Mouse (Mus musculus) MEL (cell line): ENCODE data around the gene Hpn. TPM values are rescaled to one million over a fixed set of nuclear protein-coding genes. Genes with fewer than 3 reads are reported as not detected.

Experiments
- DNase-seq: peaks from one replicate; pipeline ENCODE4 v3.0.0; 2011; ENCODE audit warnings: low read depth, low spot score
- H3K27ac ChIP-seq: 2 replicates; pipeline ENCODE4 v1.5.1; 2012; ENCODE audit warnings: low read depth, mild to moderate bottlenecking, control low read depth, low read length, moderate library complexity; ENCODE audit not compliant: control insufficient read depth
- H3K27me3 ChIP-seq, 2 experiments: fragments of 150-350 bp in 1 of 2; sonication (generic) in 1 of 2; 2 replicates each; pipeline ENCODE4 v1.6.1; 2012; ENCODE audit warnings: low read length in 2 of 2, mild to moderate bottlenecking in 2 of 2, improper control_type of control experiment in 1 of 2, moderate library complexity in 1 of 2; ENCODE audit not compliant: insufficient read depth in 2 of 2, control insufficient read depth in 1 of 2
- H3K36me3 ChIP-seq, 2 experiments: 2 replicates each; pipeline ENCODE4 v1.6.1; 2012 to 2014; ENCODE audit warnings: low read length in 2 of 2, improper control_type of control experiment in 1 of 2, inconsistent platforms in 1 of 2, mild to moderate bottlenecking in 1 of 2; ENCODE audit not compliant: insufficient read depth in 2 of 2, control insufficient read depth in 1 of 2
- H3K4me1 ChIP-seq, 2 experiments: fragments of 150-350 bp in 1 of 2; sonication (generic) in 1 of 2; 2 replicates each; pipeline ENCODE4 v1.6.1; 2012; ENCODE audit warnings: low read length in 2 of 2, improper control_type of control experiment in 1 of 2, mild to moderate bottlenecking in 1 of 2; ENCODE audit not compliant: insufficient read depth in 2 of 2, control insufficient read depth in 1 of 2
- H3K4me3 ChIP-seq, 2 experiments: fragments of 150-350 bp in 1 of 2; sonication (generic) in 1 of 2; 2 replicates each; pipeline ENCODE4 v1.5.1; 2012; ENCODE audit warnings: low read depth in 2 of 2, low read length in 2 of 2, mild to moderate bottlenecking in 2 of 2, moderate library complexity in 2 of 2, control low read depth in 1 of 2, improper control_type of control experiment in 1 of 2; ENCODE audit not compliant: control insufficient read depth in 1 of 2, insufficient read depth in 1 of 2
- H3K79me2 ChIP-seq: 2 replicates; pipeline ENCODE4 v1.6.1; 2012; ENCODE audit warnings: mild to moderate bottlenecking, low read length, moderate library complexity; ENCODE audit not compliant: control insufficient read depth, poor library complexity, insufficient read depth
- H3K9ac ChIP-seq: 2 replicates; pipeline ENCODE4 v1.6.1; 2012; ENCODE audit warnings: low read depth, mild to moderate bottlenecking, control low read depth, low read length, moderate library complexity; ENCODE audit not compliant: control insufficient read depth, poor library complexity, severe bottlenecking
- H3K9me3 ChIP-seq: fragments of 150-350 bp; sonication (generic); replicated peaks from 2 replicates; pipeline ENCODE4 v1.6.1; 2012; ENCODE audit warnings: mild to moderate bottlenecking, low read length, improper control_type of control experiment, moderate library complexity; ENCODE audit not compliant: insufficient read depth
- ELF1 ChIP-seq: IDR thresholded peaks from 2 replicates; pipeline ENCODE4 v1.6.1; 2014; ENCODE audit warnings: low read depth, mild to moderate bottlenecking, inconsistent platforms, low read length, improper control_type of control experiment, moderate library complexity
- EP300 ChIP-seq, 2 experiments: IDR thresholded peaks; 2 replicates each; pipeline ENCODE4 v1.6.1; 2011; ENCODE audit warnings: improper control_type of control experiment in 2 of 2, low read length in 2 of 2, low read depth in 1 of 2, mild to moderate bottlenecking in 1 of 2
- ETS1 ChIP-seq: IDR thresholded peaks from 2 replicates; pipeline ENCODE4 v1.6.1; 2012; ENCODE audit warnings: low read depth, mild to moderate bottlenecking, inconsistent platforms, low read length, improper control_type of control experiment, moderate library complexity
- GABPA ChIP-seq: IDR thresholded peaks from 2 replicates; pipeline ENCODE4 v1.6.1; 2012; ENCODE audit warnings: low read depth, mild to moderate bottlenecking, inconsistent platforms, low read length, improper control_type of control experiment, moderate library complexity
- JUND ChIP-seq: IDR thresholded peaks from 2 replicates; pipeline ENCODE4 v1.6.1; 2011; ENCODE audit warnings: low read depth, mild to moderate bottlenecking, improper control_type of control experiment, low read length
- KAT2A ChIP-seq: conservative IDR thresholded peaks from 2 replicates; pipeline ENCODE4 v1.6.1; 2012; ENCODE audit warnings: low read depth, low read length, improper control_type of control experiment, inconsistent platforms
- MAX ChIP-seq: IDR thresholded peaks from 2 replicates; pipeline ENCODE4 v1.6.1; 2011; ENCODE audit warnings: low read length, improper control_type of control experiment
- MAZ ChIP-seq: IDR thresholded peaks from 2 replicates; pipeline ENCODE4 v1.6.1; 2012; ENCODE audit warnings: low read depth, mild to moderate bottlenecking, inconsistent platforms, low read length, improper control_type of control experiment
- MEF2A ChIP-seq: IDR thresholded peaks from 2 replicates; pipeline ENCODE4 v1.6.1; 2014; ENCODE audit warnings: low read depth, mild to moderate bottlenecking, inconsistent platforms, low read length, improper control_type of control experiment; ENCODE audit not compliant: poor library complexity, insufficient replicate concordance, severe bottlenecking; ENCODE audit errors: extremely low read depth
- MXI1 ChIP-seq: IDR thresholded peaks from 2 replicates; pipeline ENCODE4 v1.6.1; 2011; ENCODE audit warnings: mild to moderate bottlenecking, low read depth, low read length, improper control_type of control experiment
- MYC ChIP-seq: IDR thresholded peaks from 2 replicates; pipeline ENCODE4 v1.6.1; 2011; ENCODE audit warnings: low read depth, mild to moderate bottlenecking, low read length, improper control_type of control experiment, moderate library complexity
- NELFE ChIP-seq: IDR thresholded peaks from 2 replicates; pipeline ENCODE4 v1.6.1; 2011; ENCODE audit warnings: low read depth, low read length, improper control_type of control experiment
- POLR2A ChIP-seq, 2 experiments: IDR thresholded peaks; 2 replicates each; pipeline ENCODE4 v1.6.1; 2011 to 2012; ENCODE audit warnings: low read length in 2 of 2, mild to moderate bottlenecking in 2 of 2, control low read depth in 1 of 2, improper control_type of control experiment in 1 of 2, low read depth in 1 of 2, moderate library complexity in 1 of 2; ENCODE audit not compliant: control insufficient read depth in 1 of 2, insufficient read depth in 1 of 2, poor library complexity in 1 of 2
- POLR2AphosphoS2 ChIP-seq: IDR thresholded peaks from 2 replicates; pipeline ENCODE4 v1.6.1; 2011; ENCODE audit warnings: low read length, improper control_type of control experiment
- RCOR1 ChIP-seq: IDR thresholded peaks from 2 replicates; pipeline ENCODE4 v1.6.1; 2012; ENCODE audit warnings: low read depth, mild to moderate bottlenecking, inconsistent platforms, low read length, improper control_type of control experiment
- SIN3A ChIP-seq: IDR thresholded peaks from 2 replicates; pipeline ENCODE4 v1.6.1; 2012; ENCODE audit warnings: low read length, improper control_type of control experiment, inconsistent platforms
- TAL1 ChIP-seq: IDR thresholded peaks from 2 replicates; pipeline ENCODE4 v1.6.1; 2012; ENCODE audit warnings: mild to moderate bottlenecking, inconsistent platforms, low read length, moderate library complexity, mixed read lengths
- TBP ChIP-seq: IDR thresholded peaks from 2 replicates; pipeline ENCODE4 v1.8.0; 2011; ENCODE audit warnings: low read depth, low read length, improper control_type of control experiment
- TCF12 ChIP-seq: IDR thresholded peaks from 2 replicates; pipeline ENCODE4 v1.6.1; 2014; ENCODE audit warnings: low read depth, mild to moderate bottlenecking, inconsistent platforms, low read length, improper control_type of control experiment, moderate library complexity
- UBTF ChIP-seq: IDR thresholded peaks from 2 replicates; pipeline ENCODE4 v1.6.1; 2012; ENCODE audit warnings: low read depth, mild to moderate bottlenecking, inconsistent platforms, low read length, improper control_type of control experiment, moderate library complexity, borderline replicate concordance; ENCODE audit not compliant: insufficient read depth
- USF1 ChIP-seq: IDR thresholded peaks from 2 replicates; pipeline ENCODE4 v1.6.1; 2014; ENCODE audit warnings: low read depth, mild to moderate bottlenecking, inconsistent platforms, low read length, improper control_type of control experiment, moderate library complexity
- USF2 ChIP-seq, 2 experiments: IDR thresholded peaks; 2 replicates each; pipeline ENCODE4 v1.6.1; 2011 to 2012; ENCODE audit warnings: improper control_type of control experiment in 2 of 2, low read length in 2 of 2, borderline replicate concordance in 1 of 2, inconsistent platforms in 1 of 2, low read depth in 1 of 2, mild to moderate bottlenecking in 1 of 2; ENCODE audit not compliant: insufficient read depth in 1 of 2
- ZC3H11A ChIP-seq: IDR thresholded peaks from 2 replicates; pipeline ENCODE4 v1.6.1; 2012; ENCODE audit warnings: low read depth, mild to moderate bottlenecking, inconsistent platforms, low read length, improper control_type of control experiment
- ZKSCAN1 ChIP-seq: IDR thresholded peaks from 2 replicates; pipeline ENCODE4 v1.6.1; 2012; ENCODE audit warnings: low read depth, mild to moderate bottlenecking, inconsistent platforms, low read length, improper control_type of control experiment, moderate library complexity
- ZNF384 ChIP-seq: IDR thresholded peaks from 2 replicates; pipeline ENCODE4 v1.6.1; 2012; ENCODE audit warnings: low read depth, mild to moderate bottlenecking, inconsistent platforms, low read length, improper control_type of control experiment
- polyA plus RNA-seq, 2 experiments: library from polyadenylated mRNA; stranded (reverse) in 1 of 2; unstranded in 1 of 2; fragments of >175 nt in 1 of 2; fragments of >200 nt in 1 of 2; gene quantifications; 2 replicates each; pipeline versions ENCODE4 v1.2.1 to v1.2.4; 2012; ENCODE audit warnings: low replicate concordance in 2 of 2, low read depth in 1 of 2; ENCODE audit not compliant: insufficient read length in 2 of 2, insufficient read depth in 1 of 2, missing spikeins in 1 of 2
- total RNA-seq: library from RNA; depleted of rRNA; stranded (reverse); fragments of 300-350 nt; gene quantifications from 2 replicates; pipeline ENCODE4 v1.2.3, GENCODE M21; 2012

Gene Hpn
- total and polyA plus RNA-seq, 3 experiments = 1.1 to 1.6 TPM; not detected in 1

- Histone ChIP-seq H3K79me2 (peaks cover 23% of the 10 kb centered on the region), H3K9me3 (no peaks in the 10 kb centered on the region), H3K4me1 (peaks cover 0 to 27% of the 10 kb centered on the region in 2 experiments; a peak in 3 of 4 replicates), H3K9ac (peak overlapping the region; percentile 93), H3K27ac (no peak overlapping the region)
- TF ChIP-seq ZNF384 (no peak), RCOR1 (no peak), UBTF (no peak), MYC (0 out of 2 replicates have a peak, but pooled peaks have one; percentile 15), JUND (no peak), ETS1 (0 out of 2 replicates have a peak, but pooled peaks have one; percentile 8), KAT2A (no peak), MXI1 (peak; percentile 66; the same call in 1 of the 2 replicates), MEF2A (no peak), USF1 (no peak)
- TF ChIP-seq, all 39 proteins: peak for 3
- peaks cover 0 to 9% of the 10 kb centered on the region in 2 experiments; a peak in 2 of 4 replicates for H3K36me3 ChIP-seq
- H3K4me3 ChIP-seq = peak overlapping the region; percentile 80 to 98
- peak; percentile 61 for DNase-seq
- no peaks in the 10 kb centered on the region for H3K27me3 ChIP-seq
These were observed 34.9 kb upstream of the Hpn start for GRCm38 (mm10) chr7:31149751-31150565.

- no peaks in the 10 kb centered on the region for H3K27me3 ChIP-seq
- no peak overlapping the region for H3K27ac ChIP-seq
- peaks cover 0 to 9% of the 10 kb centered on the region in 2 experiments; a peak in 2 of 4 replicates for H3K36me3 ChIP-seq
- H3K9ac ChIP-seq = peak overlapping the region; percentile 93
- H3K79me2 ChIP-seq = peaks cover 23% of the 10 kb centered on the region
- TF ChIP-seq EP300 (IDR thresholded peaks at IDR 0.05; ENCODE audit: low read depth in 1 of 2, low read length in 2 of 2) (no peak), ELF1 (no peak), JUND (no peak), MAZ (no peak), SIN3A (no peak), KAT2A (no peak), NELFE (no peak), MAX (no peak), USF2 (IDR thresholded peaks at IDR 0.05; ENCODE audit: borderline replicate concordance in 1 of 2, insufficient read depth in 1 of 2, low read depth in 1 of 2, low read length in 2 of 2) (no peak), ZKSCAN1 (no peak), GABPA (no peak), UBTF (no peak), ZC3H11A (no peak), MEF2A (no peak), TBP (no peak), POLR2AphosphoS2 (no peak), POLR2A (IDR thresholded peaks at IDR 0.05; ENCODE audit: control insufficient read depth in 1 of 2, insufficient read depth in 1 of 2, low read depth in 1 of 2, low read length in 2 of 2, poor library complexity in 1 of 2) (no peak), TCF12 (no peak), MYC (no peak), TAL1 (no peak)
- DNase-seq = no peak
- no peaks in the 10 kb centered on the region for H3K9me3 ChIP-seq
- peaks cover 0 to 27% of the 10 kb centered on the region in 2 experiments; a peak in 3 of 4 replicates for H3K4me1 ChIP-seq
- H3K4me3 ChIP-seq = peak overlapping the region; percentile 80 to 98; a peak in 3 of 4 replicates
These were observed 34.2 kb upstream of the Hpn start for GRCm38 (mm10) chr7:31149271-31149670.
